Mouse (Mus musculus) CD4-positive, CD25-positive, alpha-beta regulatory T cell, adult 2 months (primary cell): Measurements from ENCODE around the gene A930002H24Rik.

Experiments
- DNase-seq: peaks from one replicate; pipeline ENCODE4 v3.0.0-alpha.2; 2012; ENCODE audit warnings: low read depth, low spot score

Gene A930002H24Rik

GRCm38 (mm10) chr17:63836223-63836622, 27.4 kb downstream of the A930002H24Rik start:
- DNase-seq = no peak

GRCm38 (mm10) chr17:63831550-63831949, 32.0 kb downstream of the A930002H24Rik start:
- no peak for DNase-seq

GRCm38 (mm10) chr17:63828561-63829332, 34.8 kb downstream of the A930002H24Rik start:
- no peak for DNase-seq

GRCm38 (mm10) chr17:63826767-63827166, 36.8 kb downstream of the A930002H24Rik start:
- no peak for DNase-seq

- DNase-seq = no peak
Measured at GRCm38 (mm10) chr17:63826196-63826595, 37.4 kb downstream of the A930002H24Rik start.

- DNase-seq = no peak
Measured at GRCm38 (mm10) chr17:63824141-63824540, 39.5 kb downstream of the A930002H24Rik start.

- no peak for DNase-seq
Measured at GRCm38 (mm10) chr17:63818444-63819027, 45.1 kb downstream of the A930002H24Rik start.

GRCm38 (mm10) chr17:63813552-63813951, 50.0 kb downstream of the A930002H24Rik start:
- no peak for DNase-seq
